Mouse (Mus musculus) heart, embryonic 12.5 days (tissue): ENCODE measurements around the gene Arl15. TPM values are rescaled to one million over a fixed set of nuclear protein-coding genes. Genes with fewer than 3 reads are reported as not detected.
"Not testable (repeated sequence)": the region's sequence is repeated elsewhere in the genome, so short reads cannot be mapped to it uniquely, and the experiment has no call there.

Experiments
- ATAC-seq: fragments of 200-750 bp; cut with Nextera tagmentation; 2 replicates; pipeline ENCODE4 v1.8.0; 2017; ENCODE audit warnings: moderate TSS enrichment, moderate library complexity; ENCODE audit not compliant: insufficient number of reproducible peaks, low FRiP score
- H3K27ac ChIP-seq: fragments of 300-500 bp; sonication (generic); 2 replicates; pipeline ENCODE4 v1.5.1; 2016; ENCODE audit warnings: mild to moderate bottlenecking, moderate library complexity; ENCODE audit not compliant: poor library complexity, severe bottlenecking
- H3K27me3 ChIP-seq: fragments of 300-500 bp; sonication (generic); replicated peaks from 2 replicates; pipeline ENCODE4 v1.6.1; 2016; ENCODE audit warnings: mild to moderate bottlenecking, moderate library complexity
- H3K36me3 ChIP-seq: fragments of 300-500 bp; sonication (generic); 2 replicates; pipeline ENCODE4 v1.6.1; 2016; ENCODE audit warnings: mild to moderate bottlenecking, moderate library complexity
- H3K4me1 ChIP-seq: fragments of 300-500 bp; sonication (generic); replicated peaks from 2 replicates; pipeline ENCODE4 v1.6.1; 2016; ENCODE audit warnings: mild to moderate bottlenecking
- H3K4me2 ChIP-seq: fragments of 300-500 bp; sonication (generic); 2 replicates; pipeline ENCODE4 v1.6.1; 2016; ENCODE audit warnings: mild to moderate bottlenecking, moderate library complexity
- H3K4me3 ChIP-seq: fragments of 300-500 bp; sonication (generic); 2 replicates; pipeline ENCODE4 v1.5.1; 2016; ENCODE audit warnings: mild to moderate bottlenecking
- H3K9ac ChIP-seq: fragments of 300-500 bp; sonication (generic); 2 replicates; pipeline ENCODE4 v1.6.1; 2016; ENCODE audit warnings: mild to moderate bottlenecking, moderate library complexity
- H3K9me3 ChIP-seq: fragments of 300-500 bp; sonication (generic); replicated peaks from 2 replicates; pipeline ENCODE4 v1.6.1; 2016; ENCODE audit warnings: mild to moderate bottlenecking, moderate library complexity
- WGBS: fragments of 180-500 bp; shearing (Covaris S2); methylation state at CpG from one replicate; pipeline ENCODE4 v1.1.7; 2016; 5-methylcytosine and 5-hydroxymethylcytosine counted together
- polyA plus RNA-seq: library from polyadenylated mRNA; unstranded; fragments of >200 nt; fragmentation: Nextera tagmentation; extraction: Ambion mirVana; gene quantifications from 2 replicates; pipeline ENCODE4 v1.2.1, GENCODE M21; 2016

Gene Arl15
- polyA plus RNA-seq, 1 experiment from 2014 or later = 7.7 TPM

GRCm38 (mm10) chr13:113774799-113775198, 19.5 kb upstream of the Arl15 start:
- ATAC-seq = no peak
- Histone ChIP-seq H3K36me3 (no peaks in the 10 kb centered on the region), H3K9ac (no peak overlapping the region), H3K4me2 (no peak overlapping the region), H3K27ac (no peak overlapping the region), H3K4me1 (no peaks in the 10 kb centered on the region), H3K4me3 (no peak overlapping the region), H3K9me3 (no peaks in the 10 kb centered on the region), H3K27me3 (no peaks in the 10 kb centered on the region)
- 84% methylated on average over 8 of the region's 8 CpGs for WGBS

DNA sequence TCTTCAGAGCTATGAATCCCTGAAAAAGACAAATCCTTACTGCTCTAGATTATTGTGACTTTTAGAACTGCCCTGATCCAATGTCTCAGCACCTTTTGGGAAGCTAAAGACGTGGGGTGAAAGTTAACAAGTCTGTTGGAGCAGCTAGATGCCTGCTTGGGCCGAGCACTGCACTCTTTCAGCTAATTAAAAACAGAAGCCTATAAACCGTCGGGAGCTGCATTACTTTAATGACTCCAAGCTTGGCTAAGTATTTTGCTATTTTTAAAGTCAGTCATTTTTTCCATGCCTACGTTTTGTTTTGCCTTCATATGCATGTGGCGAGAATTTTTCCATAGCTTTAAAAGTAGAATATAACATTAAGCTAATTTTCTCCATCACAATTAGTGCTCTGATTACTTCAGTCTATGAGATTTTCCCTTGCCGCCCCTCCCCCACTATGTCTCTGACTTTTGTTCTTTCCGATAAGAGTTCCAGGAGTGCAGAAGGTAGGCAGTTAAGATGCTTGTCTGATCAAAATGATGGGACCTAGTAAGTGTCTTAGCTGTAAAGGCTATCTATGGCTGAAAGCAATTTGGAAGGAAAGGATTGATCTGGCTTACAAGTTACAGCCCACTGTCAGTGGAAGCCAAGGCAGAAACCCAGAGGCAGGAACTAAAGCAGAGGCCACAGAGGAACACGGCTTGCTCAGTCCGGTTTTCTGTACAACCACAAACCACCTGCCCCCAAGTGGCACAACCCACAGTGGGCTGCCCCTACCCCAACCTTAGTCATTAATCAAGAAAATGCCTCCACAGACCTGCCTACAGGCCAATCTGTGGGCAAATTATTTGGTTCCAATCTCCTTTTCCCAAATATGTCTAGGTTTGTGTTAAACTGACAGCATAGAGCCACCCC, 18.8 kb upstream of the Arl15 start:
- 65% methylated on average over 10 of the region's 10 CpGs for WGBS
- no peak overlapping the region for H3K4me2 ChIP-seq
- H3K36me3 ChIP-seq = no peaks in the 10 kb centered on the region
- no peaks in the 10 kb centered on the region for H3K4me1 ChIP-seq
- no peak overlapping the region for H3K9ac ChIP-seq
- ATAC-seq = no peak
- no peaks in the 10 kb centered on the region for H3K9me3 ChIP-seq
- H3K27ac ChIP-seq = no peak overlapping the region
- no peaks in the 10 kb centered on the region for H3K27me3 ChIP-seq
- no peak overlapping the region for H3K4me3 ChIP-seq

DNA sequence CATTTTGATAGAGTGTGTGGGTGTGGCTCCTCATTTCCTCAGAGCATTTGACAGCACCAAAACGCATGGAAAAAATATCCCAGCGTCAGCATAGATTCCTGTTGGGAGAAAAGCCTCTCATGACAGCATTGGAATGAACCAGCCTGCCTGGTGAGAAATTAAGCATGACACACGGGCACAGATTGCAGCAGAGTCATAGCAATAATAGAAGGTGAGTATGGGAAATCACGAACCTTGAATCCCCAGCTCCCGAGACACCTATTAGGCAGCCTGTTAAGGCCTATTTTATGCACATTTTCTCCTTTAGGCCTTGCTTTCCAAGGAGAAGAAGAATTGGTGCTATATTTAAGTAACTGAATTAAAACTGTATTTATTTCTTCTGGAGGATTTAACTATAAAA, 8.5 kb upstream of the Arl15 start:
- H3K4me1 ChIP-seq = 0 out of 2 replicates have a peak, but pooled peaks cover 2% of the 10 kb centered on the region
- H3K9ac ChIP-seq = no peak overlapping the region
- no peak for ATAC-seq
- 80% methylated on average over 5 of the region's 5 CpGs for WGBS
- H3K9me3 ChIP-seq = no peaks in the 10 kb centered on the region
- no peak overlapping the region for H3K4me3 ChIP-seq
- H3K4me2 ChIP-seq = no peak overlapping the region
- no peak overlapping the region for H3K27ac ChIP-seq
- no peaks in the 10 kb centered on the region for H3K36me3 ChIP-seq
- H3K27me3 ChIP-seq = no peaks in the 10 kb centered on the region

DNA sequence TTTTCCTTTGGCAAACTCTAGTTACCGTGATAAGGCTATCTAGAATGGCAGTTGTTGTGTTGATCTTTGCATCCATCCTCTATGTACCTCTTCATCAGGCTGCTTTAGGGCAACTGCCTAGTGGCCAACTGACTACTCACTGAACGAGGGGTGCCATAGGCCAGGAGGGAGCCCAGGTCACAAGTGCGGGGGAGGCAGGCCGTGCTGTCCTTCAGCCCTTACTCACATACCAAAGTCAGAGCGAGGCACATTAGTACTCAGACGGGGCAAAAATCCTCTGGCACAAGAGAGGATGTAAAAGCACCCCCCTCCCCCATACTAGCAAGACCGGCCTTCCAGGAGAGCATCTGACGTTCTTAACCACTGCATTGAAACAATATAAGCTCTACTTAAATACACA, 7.2 kb upstream of the Arl15 start:
- no peaks in the 10 kb centered on the region for H3K36me3 ChIP-seq
- ATAC-seq = no peak
- H3K9me3 ChIP-seq = no peaks in the 10 kb centered on the region
- no peak overlapping the region for H3K4me2 ChIP-seq
- H3K9ac ChIP-seq = no peak overlapping the region
- H3K4me3 ChIP-seq = no peak overlapping the region
- no peaks in the 10 kb centered on the region for H3K27me3 ChIP-seq
- no peak overlapping the region for H3K27ac ChIP-seq
- no peaks in the 10 kb centered on the region for H3K4me1 ChIP-seq
- 66% methylated on average over 8 of the region's 8 CpGs for WGBS

GRCm38 (mm10) chr13:113790016-113790415, 4.3 kb upstream of the Arl15 start:
- H3K27me3 ChIP-seq, H3K36me3 ChIP-seq, H3K4me3 ChIP-seq, H3K27ac ChIP-seq, H3K4me1 ChIP-seq, H3K9ac ChIP-seq, H3K9me3 ChIP-seq, H3K4me2 ChIP-seq, ATAC-seq: not testable (repeated sequence)
- 90% methylated on average over 3 of the region's 3 CpGs for WGBS

GRCm38 (mm10) chr13:113793637-113794036, 668 bp upstream of the Arl15 start:
- H3K9me3 ChIP-seq = no peaks in the 10 kb centered on the region
- H3K27me3 ChIP-seq = no peaks in the 10 kb centered on the region
- peaks cover 27% of the 10 kb centered on the region for H3K4me1 ChIP-seq
- H3K36me3 ChIP-seq = no peaks in the 10 kb centered on the region
- H3K27ac ChIP-seq = peak overlapping the region; percentile 90
- WGBS = 60% methylated on average over 9 of the region's 9 CpGs
- no peak for ATAC-seq
- H3K4me2 ChIP-seq = peak overlapping the region; percentile 72
- H3K9ac ChIP-seq = peak overlapping the region; percentile 83
- H3K4me3 ChIP-seq = peak overlapping the region; percentile 81

DNA sequence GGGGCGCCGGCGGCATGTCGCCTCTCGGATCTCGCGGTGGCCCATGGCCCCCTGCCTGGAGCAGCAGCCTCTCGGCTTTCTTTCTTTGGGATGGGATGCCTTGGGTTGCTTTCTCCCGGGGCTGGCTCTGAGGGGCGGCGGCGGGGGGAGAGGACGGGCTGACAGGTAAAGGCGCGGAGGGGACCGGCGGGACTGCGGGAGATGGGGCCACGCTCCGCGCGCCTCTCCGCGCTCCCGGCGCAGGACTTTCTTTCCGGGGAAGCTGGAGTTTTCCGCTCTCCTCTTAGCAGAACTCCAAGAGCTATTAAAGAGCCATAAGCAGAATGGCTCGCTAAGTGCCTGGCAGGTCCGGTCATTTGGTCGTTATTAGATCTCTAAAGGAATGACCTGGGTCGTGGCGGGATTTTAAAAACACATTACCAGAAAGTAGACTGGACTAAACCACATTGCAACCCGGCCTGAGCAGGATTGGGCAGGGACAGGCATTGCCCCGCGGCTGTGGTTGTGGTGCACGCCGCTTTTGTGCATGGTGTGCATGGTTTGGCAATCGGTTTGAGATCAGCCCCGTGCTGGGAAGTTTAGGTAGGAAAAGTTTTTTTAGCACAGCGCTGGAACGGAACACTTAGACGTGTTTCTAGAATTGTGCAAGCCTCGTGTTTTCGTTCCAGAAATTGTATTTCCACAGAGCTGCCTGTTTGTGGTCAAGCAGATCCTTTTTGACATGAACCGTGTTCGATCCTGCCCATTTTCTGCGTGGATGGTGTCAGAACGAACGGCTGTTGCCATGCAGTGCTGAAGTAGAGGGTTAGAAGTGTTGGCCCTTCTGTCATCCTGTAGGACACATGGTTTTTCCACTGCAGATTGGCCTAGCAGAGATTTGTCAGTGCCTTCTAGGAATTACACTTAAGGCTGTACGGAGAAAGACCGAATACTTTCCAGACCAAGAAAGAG, 675 bp downstream of the Arl15 start:
- Histone ChIP-seq H3K27ac (peak overlapping the region; percentile 85), H3K9me3 (no peaks in the 10 kb centered on the region), H3K36me3 (peaks cover 2% of the 10 kb centered on the region; the same call in 1 of the 2 replicates), H3K4me1 (peaks cover 27% of the 10 kb centered on the region), H3K4me2 (peak overlapping the region; percentile 87), H3K9ac (peak overlapping the region; percentile 90), H3K27me3 (no peaks in the 10 kb centered on the region), H3K4me3 (peak overlapping the region; percentile 81)
- WGBS = 2% methylated on average over 52 of the region's 52 CpGs
- ATAC-seq = peak; percentile 15; the same call in 1 of the 2 replicates

- peaks cover 2% of the 10 kb centered on the region; the same call in 1 of the 2 replicates for H3K36me3 ChIP-seq
- no peak overlapping the region for H3K4me3 ChIP-seq
- no peak overlapping the region for H3K9ac ChIP-seq
- no peaks in the 10 kb centered on the region for H3K9me3 ChIP-seq
- ATAC-seq = no peak
- no peak overlapping the region for H3K27ac ChIP-seq
- H3K4me1 ChIP-seq = peaks cover 33% of the 10 kb centered on the region
- 63% methylated on average over 6 of the region's 6 CpGs for WGBS
- H3K27me3 ChIP-seq = no peaks in the 10 kb centered on the region
- no peak overlapping the region for H3K4me2 ChIP-seq
Observed at GRCm38 (mm10) chr13:113797378-113797777, 3.1 kb downstream of the Arl15 start.

DNA sequence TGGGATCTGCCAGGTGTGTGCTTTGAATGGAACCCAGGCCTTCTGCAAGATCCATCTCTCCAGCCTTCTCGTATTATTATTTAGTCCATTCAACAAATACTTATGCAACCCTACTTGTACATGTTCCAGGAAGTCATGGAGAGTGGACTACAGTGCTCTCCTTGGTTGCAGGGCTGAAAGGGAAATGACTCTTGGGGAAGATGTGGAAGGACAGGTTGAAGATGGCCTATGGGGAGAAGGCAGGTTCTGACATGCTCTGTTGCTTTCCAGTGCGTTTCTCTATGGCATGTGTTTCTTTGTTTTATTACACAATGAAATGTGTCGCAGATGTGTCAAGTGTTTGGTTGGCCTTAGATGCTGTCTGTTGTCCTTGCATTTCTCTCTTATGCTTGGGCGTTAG, 5.1 kb downstream of the Arl15 start:
- Histone ChIP-seq H3K4me3 (no peak overlapping the region), H3K36me3 (peaks cover 2% of the 10 kb centered on the region; the same call in 1 of the 2 replicates), H3K4me1 (peaks cover 33% of the 10 kb centered on the region), H3K9ac (no peak overlapping the region), H3K9me3 (no peaks in the 10 kb centered on the region), H3K27me3 (no peaks in the 10 kb centered on the region), H3K4me2 (no peak overlapping the region), H3K27ac (no peak overlapping the region)
- WGBS = 85% methylated on average over 4 of the region's 4 CpGs
- ATAC-seq = no peak

DNA sequence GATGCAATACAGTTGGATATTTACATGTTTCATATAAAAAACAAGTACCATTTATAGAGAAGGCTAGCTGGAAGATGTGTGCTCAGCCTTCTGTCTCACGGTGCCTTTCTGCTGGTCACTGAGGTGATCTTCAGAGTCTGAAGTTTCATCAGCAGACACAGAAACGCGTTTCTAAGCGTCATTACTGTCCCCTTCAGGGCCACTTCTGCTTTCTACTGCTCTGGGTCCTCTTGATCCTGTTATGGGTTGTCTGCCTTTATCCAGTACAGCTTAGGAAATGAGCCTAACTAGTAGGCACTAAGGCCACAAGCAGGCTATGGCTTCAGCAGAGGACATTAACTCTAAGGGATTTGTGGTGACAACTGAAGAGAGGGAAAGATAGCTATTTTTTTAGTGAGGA, 5.9 kb downstream of the Arl15 start:
- ATAC-seq = no peak
- Histone ChIP-seq H3K4me3 (no peak overlapping the region), H3K36me3 (peaks cover 2% of the 10 kb centered on the region; the same call in 1 of the 2 replicates), H3K4me1 (peaks cover 33% of the 10 kb centered on the region), H3K9ac (no peak overlapping the region), H3K27ac (no peak overlapping the region), H3K4me2 (no peak overlapping the region), H3K27me3 (no peaks in the 10 kb centered on the region), H3K9me3 (no peaks in the 10 kb centered on the region)
- WGBS = 89% methylated on average over 4 of the region's 4 CpGs

DNA sequence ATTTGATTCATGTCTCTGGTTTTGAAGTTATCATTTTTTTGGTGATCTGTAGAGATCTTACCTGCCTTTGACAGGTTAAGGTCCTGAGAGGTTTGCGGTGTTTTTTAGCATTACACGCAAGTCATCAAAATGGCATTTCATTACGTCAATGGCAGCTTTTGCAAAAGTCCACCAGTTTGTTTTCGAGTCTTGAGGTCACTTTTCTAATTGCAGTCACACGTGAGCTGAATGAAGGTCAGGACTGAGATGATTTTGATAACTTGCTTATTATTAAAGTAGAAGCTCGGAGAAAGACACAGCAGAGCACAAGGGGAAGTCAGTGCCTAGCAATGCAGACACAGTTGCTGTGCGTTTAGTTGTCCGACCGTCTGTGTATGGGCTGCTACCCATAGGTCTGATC, 8.3 kb downstream of the Arl15 start:
- Histone ChIP-seq H3K27me3 (no peaks in the 10 kb centered on the region), H3K27ac (no peak overlapping the region), H3K36me3 (peaks cover 6% of the 10 kb centered on the region; the same call in 1 of the 2 replicates), H3K9me3 (no peaks in the 10 kb centered on the region), H3K4me2 (no peak overlapping the region), H3K9ac (no peak overlapping the region), H3K4me1 (peaks cover 9% of the 10 kb centered on the region), H3K4me3 (no peak overlapping the region)
- no peak for ATAC-seq
- 87% methylated on average over 9 of the region's 9 CpGs for WGBS
